Mouse (Mus musculus) effector memory CD4-positive, alpha-beta T cell, adult 5 months (primary cell): ENCODE data around the gene Sox13. TPM values are rescaled to one million over a fixed set of nuclear protein-coding genes. Genes with fewer than 3 reads are reported as not detected.

ENCODE experiments used
- polyA plus RNA-seq: library from polyadenylated mRNA; unstranded; fragments of 100-300 nt; shearing (Covaris generic); gene quantifications from one replicate; pipeline ENCODE4 v1.2.1, GENCODE M21; 2017

Sox13 gene
- not detected for polyA plus RNA-seq

GRCm38 (mm10) chr1:133423543-133424480 is at the start of gene Sox13:
TSS of gene Sox13 (minus strand) at chr1:133424377.

DNA sequence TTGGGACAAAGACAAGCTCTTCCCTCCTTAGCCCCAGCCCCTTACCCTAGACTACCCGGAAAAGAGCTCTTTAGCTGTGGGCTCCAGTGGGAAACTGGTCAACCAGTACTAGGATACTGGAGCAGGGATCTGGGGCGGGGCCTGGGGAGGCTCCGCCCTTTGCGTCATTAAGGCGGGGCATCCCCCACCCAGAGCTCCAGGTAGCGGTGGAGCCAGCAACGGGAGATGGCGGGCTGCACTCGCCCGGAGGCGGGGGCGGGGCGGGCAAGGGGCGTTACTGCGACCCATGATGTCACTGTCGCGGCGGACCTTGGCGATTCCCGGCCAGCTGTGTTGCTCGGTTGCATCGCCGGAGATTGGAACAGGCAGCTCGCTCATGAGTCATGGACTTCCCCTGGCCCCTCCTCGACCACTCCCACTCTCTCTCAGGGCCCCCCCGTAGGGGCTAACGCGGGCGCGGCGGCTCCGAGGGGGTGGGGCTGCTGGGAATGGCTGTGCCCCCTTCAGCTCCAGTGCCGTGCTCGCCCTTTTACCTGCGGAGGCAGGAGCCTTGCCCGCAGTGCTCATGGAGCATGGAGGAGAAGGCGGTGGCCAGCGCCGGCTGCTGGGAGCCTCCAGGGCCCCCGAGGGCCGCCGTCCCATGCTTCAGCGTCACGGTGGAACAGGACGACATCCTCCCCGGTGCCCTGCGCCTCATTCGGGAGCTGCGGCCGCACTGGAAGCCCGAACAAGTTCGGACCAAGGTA is 60.7 kb downstream of the Sox13 start, which contains the start of gene Etnk2:
Etnk2 (plus strand) TSS at position 297 of the 746 bp plus-strand sequence.

DNA sequence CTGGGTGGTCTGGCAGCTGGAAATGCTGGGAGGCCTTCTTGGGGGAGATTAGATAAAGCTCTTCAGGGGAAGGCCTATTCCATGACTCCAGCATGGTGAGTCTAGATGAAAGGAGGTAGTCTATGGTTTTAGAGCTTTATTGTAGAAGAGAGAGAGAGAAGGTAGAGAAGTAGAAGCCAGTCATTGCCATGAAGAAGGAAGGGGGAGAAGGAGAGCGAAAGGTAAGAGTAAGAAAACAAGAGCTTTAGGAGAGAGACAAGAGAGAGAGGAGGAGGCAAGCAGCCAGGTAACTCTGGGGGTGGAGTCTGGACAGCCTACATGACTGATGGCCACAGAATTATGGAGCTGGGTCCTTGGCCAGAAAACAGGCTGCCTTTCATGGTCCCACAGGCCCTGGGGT is 74.0 kb downstream of the Sox13 start, which contains the start of gene Ren1:
Ren1 (plus strand) TSS at position 301 of the 400 bp plus-strand sequence.

Other genes with a start within 250 kb of the Sox13 start
- gene Golt1a, start 114.6 kb downstream of the Sox13 start, polyA plus RNA-seq, result not detected
- gene Kiss1, start 102.5 kb downstream of the Sox13 start, polyA plus RNA-seq, result not detected
- not detected for gene Ren1, start 73.9 kb downstream of the Sox13 start, polyA plus RNA-seq
- not detected for gene Etnk2, start 60.8 kb downstream of the Sox13 start, polyA plus RNA-seq
- 196 TPM for gene Snrpe, start 185.9 kb upstream of the Sox13 start, polyA plus RNA-seq
- gene Zbed6, start 236.5 kb upstream of the Sox13 start, polyA plus RNA-seq, result not detected
- 3.1 TPM for gene Gm38394, start 236.9 kb upstream of the Sox13 start, polyA plus RNA-seq